Comparison of ENCODE assay signal across 24 mouse cellular contexts in genomic region chr8:63961032-63961785, GRCm38 (mm10). TPM values are rescaled to one million over a fixed set of nuclear protein-coding genes. Genes with fewer than 3 reads are reported as not detected.
"Had no signal": no experiment of that assay in that cellular context is flagged by ENCODE, and none has a peak within 500 bp of the region (broad histone marks: within the 10 kb centered on the region; RNA-seq: fewer than 3 reads in every experiment).

No protein-coding gene starts in this region.

- DNase-seq: retina, postnatal 1 day; right cerebral cortex, adult 18-20 months; right cerebral cortex, postnatal 14 days; right cerebral cortex, postnatal 25 days; right cerebral cortex, postnatal 4 days; spleen, adult 18-20 months; thymus, adult 18-20 months; thymus, adult 2 months; thymus, postnatal 14 days; thymus, postnatal 25 days; thymus, postnatal 36 days; thymus, postnatal 4 days had no signal

- H3K4me2 ChIP-seq: neural tube, embryonic 13.5 days; neural tube, embryonic 15.5 days; stomach, embryonic 15.5 days had no signal

- H3K36me3 ChIP-seq: neural tube, embryonic 13.5 days; neural tube, embryonic 15.5 days; stomach, embryonic 15.5 days had no signal

- H3K27me3 ChIP-seq: neural tube, embryonic 13.5 days; neural tube, embryonic 15.5 days; stomach, embryonic 15.5 days had no signal

- H3K9me3 ChIP-seq: neural tube, embryonic 15.5 days; stomach, embryonic 15.5 days had no signal

- H3K27ac ChIP-seq: neural tube, embryonic 13.5 days; neural tube, embryonic 15.5 days; stomach, embryonic 15.5 days; stomach, postnatal 0 days had no signal

- H3K4me3 ChIP-seq: neural tube, embryonic 13.5 days; neural tube, embryonic 15.5 days; stomach, embryonic 15.5 days had no signal

- H3K9ac ChIP-seq: neural tube, embryonic 13.5 days; neural tube, embryonic 15.5 days; stomach, embryonic 15.5 days had no signal

- H3K4me1 ChIP-seq: neural tube, embryonic 13.5 days; neural tube, embryonic 15.5 days; stomach, embryonic 15.5 days had no signal

RNA-seq across cellular contexts. Expression of gene Sgo2b, which starts 9.2 kb away (rescaled TPM):
- polyA plus RNA-seq: neural tube, embryonic 13.5 days; neural tube, embryonic 14.5 days; neural tube, embryonic 15.5 days; small intestine, adult 2 months; spleen, adult 2 months; stomach, embryonic 14.5 days; stomach, embryonic 15.5 days; stomach, embryonic 16.5 days; stomach, postnatal 0 days; testis, adult 2 months; thymus, adult 2 months; thymus, postnatal 0 days; urinary bladder, adult 2 months had no signal
